Mouse (Mus musculus) T-helper 2 cell (primary cell): ENCODE results near the gene Klhl11.

Source experiments
- in situ Hi-C: fragments of 300-600 bp; cut with MboI, MseI; formaldehyde crosslinking; loops from one replicate; pipeline ENCODE4 v1.15.1; 2025; ENCODE audit warnings: high pct_unique_total_duplicates

Klhl11 gene

GRCm38 (mm10) chr11:100471352-100472196 lies 967 bp downstream of the Klhl11 start:
- in situ Hi-C loops: no loop called here

- in situ Hi-C loops: no loop called here
These were observed 6.7 kb downstream of the Klhl11 start for GRCm38 (mm10) chr11:100465833-100466232.

GRCm38 (mm10) chr11:100465229-100465792 lies 7.2 kb downstream of the Klhl11 start:
- in situ Hi-C loops: no loop called here

GRCm38 (mm10) chr11:100462699-100463098 lies 9.8 kb downstream of the Klhl11 start:
- in situ Hi-C loops: no loop called here

GRCm38 (mm10) chr11:100457711-100458110 lies 14.8 kb downstream of the Klhl11 start:
- in situ Hi-C loops: no loop called here

GRCm38 (mm10) chr11:100457247-100457646 lies 15.3 kb downstream of the Klhl11 start:
- in situ Hi-C loops: no loop called here

- in situ Hi-C loops: loop anchor here (10.0 kb wide), 1 partner anchor 1772 kb away; no protein-coding TSS in a partner anchor
These were observed 29.9 kb downstream of the Klhl11 start for GRCm38 (mm10) chr11:100442625-100443024.

- in situ Hi-C loops: loop anchor here (10.0 kb wide), 1 partner anchor 1773 kb away; no protein-coding TSS in a partner anchor
These were observed 30.7 kb downstream of the Klhl11 start, which contains the start of the genes Nt5c3b and Klhl10 for GRCm38 (mm10) chr11:100441797-100442196. TSS of gene Nt5c3b (minus strand) at chr11:100441808. TSS of gene Klhl10 (plus strand) at chr11:100441917.

- in situ Hi-C loops: loop anchor here (10.0 kb wide), 1 partner anchor 1774 kb away; no protein-coding TSS in a partner anchor
These were observed 31.6 kb downstream of the Klhl11 start for GRCm38 (mm10) chr11:100440691-100441522.

GRCm38 (mm10) chr11:100437901-100438300 lies 34.6 kb downstream of the Klhl11 start:
- in situ Hi-C loops: no loop called here

- in situ Hi-C loops: no loop called here
These were observed 36.8 kb downstream of the Klhl11 start for GRCm38 (mm10) chr11:100435678-100436246.

- in situ Hi-C loops: no loop called here
These were observed 40.5 kb downstream of the Klhl11 start for GRCm38 (mm10) chr11:100432002-100432401.

- in situ Hi-C loops: no loop called here
These were observed 42.5 kb downstream of the Klhl11 start for GRCm38 (mm10) chr11:100430052-100430451.

- in situ Hi-C loops: no loop called here
These were observed 43.8 kb downstream of the Klhl11 start for GRCm38 (mm10) chr11:100428612-100429199.

- in situ Hi-C loops: no loop called here
These were observed 45.7 kb downstream of the Klhl11 start for GRCm38 (mm10) chr11:100426820-100427219.

- in situ Hi-C loops: no loop called here
These were observed 46.7 kb downstream of the Klhl11 start for GRCm38 (mm10) chr11:100425851-100426250.

GRCm38 (mm10) chr11:100423836-100424235 lies 48.7 kb downstream of the Klhl11 start:
- in situ Hi-C loops: no loop called here

GRCm38 (mm10) chr11:100421537-100421936 lies 51.0 kb downstream of the Klhl11 start:
- in situ Hi-C loops: no loop called here

GRCm38 (mm10) chr11:100414914-100415822 lies 57.4 kb downstream of the Klhl11 start, which contains the start of gene Fkbp10:
TSS of gene Fkbp10 (plus strand) at chr11:100415697.
- in situ Hi-C loops: no loop called here
